Mouse (Mus musculus): ENCODE measurements at regions not wholly inside any gene's neighbourhood (a gene's known extent, or its start where the extent isn't known, plus 50 kb on each side); places are given as distances from the start of the nearest gene placed in this dataset.

DNA sequence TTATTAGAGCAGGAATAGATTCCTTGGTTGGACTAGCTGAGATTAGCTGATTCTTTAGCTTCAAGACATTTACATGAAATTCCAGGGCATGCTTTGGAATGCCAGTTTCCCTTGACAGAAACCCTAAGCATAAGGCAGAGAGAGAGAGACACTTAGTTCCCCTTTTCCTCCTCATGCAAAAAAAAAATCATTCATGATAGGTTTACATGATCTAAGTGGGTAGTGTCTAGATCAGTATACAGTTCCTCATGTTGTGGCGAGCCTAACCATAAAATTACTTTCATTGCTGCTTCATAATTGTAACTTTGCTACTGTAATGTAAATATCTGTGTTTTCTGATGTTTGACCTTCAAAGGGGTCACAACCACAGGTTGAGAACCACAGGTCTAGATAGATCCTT, 154.3 kb upstream of the Pkn2 start:
- no peak overlapping the region for H3K9ac ChIP-seq (replicated peaks; ENCODE audit: low read length)
- WGBS, result 83% methylated on average over 1 of the region's 1 CpGs
- H3K36me3 ChIP-seq (replicated peaks; ENCODE audit: control insufficient read depth, insufficient read depth, low read depth, low read length), result no peaks in the 10 kb centered on the region
- H3K27ac ChIP-seq (replicated peaks; ENCODE audit: low read depth, low read length), result no peak overlapping the region
- no peaks in the 10 kb centered on the region for H3K9me3 ChIP-seq (replicated peaks; ENCODE audit: control insufficient read depth, low read length)
- H3K4me3 ChIP-seq (ENCODE audit: low read depth, low read length), result no peak overlapping the region
- H3K4me1 ChIP-seq (ENCODE audit: control insufficient read depth, insufficient read depth, low read length), result no peaks in the 10 kb centered on the region
- DNase-seq (ENCODE audit: low spot score) (no peak), ATAC-seq (replicated peaks; ENCODE audit: insufficient number of reproducible peaks, low FRiP score, low TSS enrichment, low read depth) (no peak)
- no peaks in the 10 kb centered on the region for H3K27me3 ChIP-seq (ENCODE audit: control insufficient read depth, insufficient read depth, low read length)
- H3K4me2 ChIP-seq (ENCODE audit: low read depth, low read length), result no peak overlapping the region

DNA sequence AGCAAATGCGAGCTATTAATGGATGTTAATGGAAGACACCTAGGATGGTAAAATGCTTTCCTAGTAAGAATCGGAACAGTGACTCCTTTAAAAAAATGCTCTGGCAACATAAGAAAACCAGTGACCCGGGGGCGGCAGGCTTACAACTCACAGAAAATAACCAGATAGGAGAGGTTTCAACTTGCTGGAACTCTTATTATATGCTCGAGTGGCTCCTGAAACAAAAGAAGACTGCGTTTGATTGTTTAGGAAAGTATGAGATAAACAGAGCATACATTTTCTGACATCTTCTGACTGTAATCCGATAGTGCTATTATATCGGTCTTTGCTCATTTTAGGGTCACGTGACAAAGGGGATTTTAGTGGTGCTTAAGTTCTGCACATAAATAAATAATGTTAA, 152.8 kb upstream of the Pkn2 start:
- Histone ChIP-seq H3K4me3 (ENCODE audit: low read depth, low read length) (no peak overlapping the region), H3K4me2 (ENCODE audit: low read depth, low read length) (no peak overlapping the region), H3K9me3 (replicated peaks; ENCODE audit: control insufficient read depth, low read length) (no peaks in the 10 kb centered on the region), H3K27ac (replicated peaks; ENCODE audit: low read depth, low read length) (no peak overlapping the region), H3K27me3 (ENCODE audit: control insufficient read depth, insufficient read depth, low read length) (no peaks in the 10 kb centered on the region), H3K9ac (replicated peaks; ENCODE audit: low read length) (no peak overlapping the region), H3K36me3 (replicated peaks; ENCODE audit: control insufficient read depth, insufficient read depth, low read depth, low read length) (no peaks in the 10 kb centered on the region), H3K4me1 (ENCODE audit: control insufficient read depth, insufficient read depth, low read length) (no peaks in the 10 kb centered on the region)
- DNase-seq (ENCODE audit: low spot score) (no peak), ATAC-seq (replicated peaks; ENCODE audit: insufficient number of reproducible peaks, low FRiP score, low TSS enrichment, low read depth) (no peak)
- 80% methylated on average over 9 of the region's 9 CpGs for WGBS

DNA sequence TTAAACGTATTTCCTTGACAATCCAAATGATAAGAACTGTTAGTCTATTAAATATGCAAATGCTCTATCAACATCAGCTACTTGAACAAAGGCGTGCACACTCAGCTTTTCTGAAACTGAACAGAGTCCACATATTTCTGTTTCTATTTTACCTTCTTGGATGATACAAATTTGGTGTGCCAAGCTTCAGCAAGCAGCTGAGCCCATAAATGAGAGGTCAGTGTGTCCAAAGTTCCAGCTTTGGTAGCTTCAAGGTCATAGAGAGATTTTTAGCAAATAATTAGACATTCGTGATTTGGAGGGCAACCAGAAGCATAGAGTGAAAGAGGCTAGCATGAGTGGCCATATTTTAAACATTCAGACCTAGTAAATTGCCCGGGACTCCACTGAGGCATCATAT, 140.7 kb upstream of the Pkn2 start:
- H3K36me3 ChIP-seq (replicated peaks; ENCODE audit: control insufficient read depth, insufficient read depth, low read depth, low read length), result no peaks in the 10 kb centered on the region
- no peak overlapping the region for H3K4me3 ChIP-seq (ENCODE audit: low read depth, low read length)
- DNase-seq (ENCODE audit: low spot score) (no peak), ATAC-seq (replicated peaks; ENCODE audit: insufficient number of reproducible peaks, low FRiP score, low TSS enrichment, low read depth) (no peak)
- no peak overlapping the region for H3K9ac ChIP-seq (replicated peaks; ENCODE audit: low read length)
- H3K4me1 ChIP-seq (ENCODE audit: control insufficient read depth, insufficient read depth, low read length), result no peaks in the 10 kb centered on the region
- 82% methylated on average over 4 of the region's 4 CpGs for WGBS
- H3K27ac ChIP-seq (replicated peaks; ENCODE audit: low read depth, low read length), result no peak overlapping the region
- no peaks in the 10 kb centered on the region for H3K9me3 ChIP-seq (replicated peaks; ENCODE audit: control insufficient read depth, low read length)
- H3K4me2 ChIP-seq (ENCODE audit: low read depth, low read length), result no peak overlapping the region
- no peaks in the 10 kb centered on the region for H3K27me3 ChIP-seq (ENCODE audit: control insufficient read depth, insufficient read depth, low read length)

DNA sequence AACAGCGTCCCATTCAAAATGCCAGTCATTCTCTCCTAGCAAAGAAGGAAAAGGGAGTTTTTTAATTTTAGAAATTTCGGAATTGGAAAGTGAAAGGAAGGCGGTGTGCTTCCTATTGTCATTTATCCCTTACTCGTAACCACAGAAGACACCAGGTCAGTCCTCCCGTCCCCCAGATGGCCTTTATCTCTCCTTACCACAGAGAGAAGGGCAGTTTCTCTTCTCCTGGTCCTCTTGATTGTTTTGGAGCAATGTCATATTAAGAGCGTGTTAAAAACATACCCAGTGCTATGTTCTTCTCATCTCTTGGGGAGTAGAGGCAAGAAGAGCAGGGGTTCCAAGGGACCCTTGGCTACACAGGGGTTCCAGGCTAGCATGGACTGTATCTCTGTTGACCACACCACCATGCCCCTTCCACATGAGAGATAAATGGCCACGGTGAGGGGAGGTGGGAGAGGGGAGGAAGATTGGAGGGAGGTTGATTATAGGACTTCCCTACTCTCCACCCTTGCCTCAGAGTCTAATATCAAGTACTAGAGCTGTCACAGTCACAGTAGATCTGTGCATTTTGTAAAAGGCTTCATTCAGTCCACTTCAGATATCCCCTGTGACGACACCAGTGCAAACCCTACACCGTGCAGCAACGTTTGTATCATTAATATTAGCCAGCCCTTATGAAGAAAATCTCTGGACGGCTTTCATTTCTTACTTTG, 139.5 kb upstream of the Pkn2 start:
- no peaks in the 10 kb centered on the region for H3K36me3 ChIP-seq (replicated peaks; ENCODE audit: control insufficient read depth, insufficient read depth, low read depth, low read length)
- H3K4me3 ChIP-seq (ENCODE audit: low read depth, low read length), result no peak overlapping the region
- no peaks in the 10 kb centered on the region for H3K4me1 ChIP-seq (ENCODE audit: control insufficient read depth, insufficient read depth, low read length)
- H3K4me2 ChIP-seq (ENCODE audit: low read depth, low read length), result no peak overlapping the region
- no peaks in the 10 kb centered on the region for H3K27me3 ChIP-seq (ENCODE audit: control insufficient read depth, insufficient read depth, low read length)
- WGBS, result 85% methylated on average over 11 of the region's 11 CpGs
- ATAC-seq (replicated peaks; ENCODE audit: insufficient number of reproducible peaks, low FRiP score, low TSS enrichment, low read depth) (no peak), DNase-seq (ENCODE audit: low spot score) (no peak)
- no peaks in the 10 kb centered on the region for H3K9me3 ChIP-seq (replicated peaks; ENCODE audit: control insufficient read depth, low read length)
- H3K9ac ChIP-seq (replicated peaks; ENCODE audit: low read length), result no peak overlapping the region
- no peak overlapping the region for H3K27ac ChIP-seq (replicated peaks; ENCODE audit: low read depth, low read length)

DNA sequence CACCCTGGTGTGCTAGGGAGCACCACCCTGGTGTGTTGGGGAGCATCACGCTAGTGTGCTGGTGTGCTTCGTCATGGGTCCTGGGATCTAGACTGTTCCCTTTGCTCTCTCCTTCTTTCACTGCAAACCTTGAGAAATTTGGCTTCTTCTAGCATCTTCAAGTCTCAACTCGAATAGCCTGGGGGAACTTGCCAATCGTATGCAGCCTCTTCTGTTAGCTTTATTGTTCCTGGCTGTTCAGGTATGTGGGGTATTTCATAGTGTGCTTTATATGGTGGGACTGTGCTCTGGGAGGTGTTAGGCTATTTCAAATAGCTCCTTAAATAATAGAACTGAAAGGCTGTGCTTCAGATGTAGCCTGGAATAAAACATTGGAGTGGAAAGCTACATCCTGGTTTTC, 135.7 kb upstream of the Pkn2 start:
- Histone ChIP-seq H3K9me3 (replicated peaks; ENCODE audit: control insufficient read depth, low read length) (no peaks in the 10 kb centered on the region), H3K4me3 (ENCODE audit: low read depth, low read length) (no peak overlapping the region), H3K4me1 (ENCODE audit: control insufficient read depth, insufficient read depth, low read length) (no peaks in the 10 kb centered on the region), H3K27me3 (ENCODE audit: control insufficient read depth, insufficient read depth, low read length) (no peaks in the 10 kb centered on the region), H3K9ac (replicated peaks; ENCODE audit: low read length) (no peak overlapping the region), H3K4me2 (ENCODE audit: low read depth, low read length) (no peak overlapping the region), H3K27ac (replicated peaks; ENCODE audit: low read depth, low read length) (no peak overlapping the region), H3K36me3 (replicated peaks; ENCODE audit: control insufficient read depth, insufficient read depth, low read depth, low read length) (no peaks in the 10 kb centered on the region)
- 84% methylated on average over 4 of the region's 4 CpGs for WGBS
- DNase-seq (ENCODE audit: low spot score), result peak; percentile 22
- ATAC-seq (replicated peaks; ENCODE audit: insufficient number of reproducible peaks, low FRiP score, low TSS enrichment, low read depth), result no peak

DNA sequence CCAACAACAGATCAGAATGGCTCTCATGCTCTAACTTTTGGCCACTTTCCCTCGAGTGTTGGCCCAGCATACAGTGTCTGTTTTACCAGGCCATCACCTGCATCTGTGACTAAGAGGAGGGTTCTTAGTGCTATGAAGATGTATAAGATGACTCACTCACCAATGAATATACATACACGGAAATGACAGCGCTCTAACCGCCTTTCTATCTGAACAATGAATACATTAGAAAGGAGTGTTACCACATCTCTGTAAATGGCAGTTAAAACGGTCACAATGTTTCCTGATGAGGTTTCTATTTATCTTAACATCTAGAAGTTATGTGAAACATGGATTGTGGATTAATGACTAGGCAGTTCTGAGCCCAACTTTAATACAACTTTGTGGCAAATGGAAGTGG, 135.0 kb upstream of the Pkn2 start:
- H3K27me3 ChIP-seq (ENCODE audit: control insufficient read depth, insufficient read depth, low read length), result no peaks in the 10 kb centered on the region
- no peaks in the 10 kb centered on the region for H3K4me1 ChIP-seq (ENCODE audit: control insufficient read depth, insufficient read depth, low read length)
- no peak overlapping the region for H3K27ac ChIP-seq (replicated peaks; ENCODE audit: low read depth, low read length)
- WGBS, result 84% methylated on average over 5 of the region's 5 CpGs
- H3K36me3 ChIP-seq (replicated peaks; ENCODE audit: control insufficient read depth, insufficient read depth, low read depth, low read length), result no peaks in the 10 kb centered on the region
- no peak overlapping the region for H3K4me2 ChIP-seq (ENCODE audit: low read depth, low read length)
- no peak for ATAC-seq (replicated peaks; ENCODE audit: insufficient number of reproducible peaks, low FRiP score, low TSS enrichment, low read depth)
- H3K4me3 ChIP-seq (ENCODE audit: low read depth, low read length), result no peak overlapping the region
- no peak overlapping the region for H3K9ac ChIP-seq (replicated peaks; ENCODE audit: low read length)
- DNase-seq (ENCODE audit: low spot score), result no peak
- H3K9me3 ChIP-seq (replicated peaks; ENCODE audit: control insufficient read depth, low read length), result no peaks in the 10 kb centered on the region

DNA sequence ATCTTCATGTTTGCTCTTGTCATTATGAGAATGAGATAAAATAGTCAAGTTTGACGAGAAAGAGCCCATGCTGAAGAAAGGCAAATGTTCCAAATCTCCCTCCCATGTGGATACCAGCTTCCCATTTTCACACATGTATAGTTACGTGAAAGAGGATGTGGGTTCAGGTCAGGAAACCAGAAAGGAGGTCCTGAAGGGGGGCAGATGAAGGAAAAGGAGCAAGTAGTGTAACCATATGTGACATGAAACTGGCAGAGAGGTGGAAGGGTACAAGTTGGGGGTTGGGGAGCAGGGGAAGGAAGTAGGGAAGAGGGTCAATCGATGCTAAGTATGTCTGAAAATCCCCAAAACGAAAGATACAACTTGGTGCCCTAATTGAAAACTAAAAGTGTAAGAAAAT, 132.6 kb upstream of the Pkn2 start:
- Histone ChIP-seq H3K9ac (replicated peaks; ENCODE audit: low read length) (no peak overlapping the region), H3K4me2 (ENCODE audit: low read depth, low read length) (no peak overlapping the region), H3K9me3 (replicated peaks; ENCODE audit: control insufficient read depth, low read length) (no peaks in the 10 kb centered on the region), H3K4me3 (ENCODE audit: low read depth, low read length) (no peak overlapping the region), H3K27me3 (ENCODE audit: control insufficient read depth, insufficient read depth, low read length) (no peaks in the 10 kb centered on the region), H3K4me1 (ENCODE audit: control insufficient read depth, insufficient read depth, low read length) (no peaks in the 10 kb centered on the region), H3K36me3 (replicated peaks; ENCODE audit: control insufficient read depth, insufficient read depth, low read depth, low read length) (no peaks in the 10 kb centered on the region), H3K27ac (replicated peaks; ENCODE audit: low read depth, low read length) (no peak overlapping the region)
- ATAC-seq (replicated peaks; ENCODE audit: insufficient number of reproducible peaks, low FRiP score, low TSS enrichment, low read depth), result no peak
- no peak for DNase-seq (ENCODE audit: low spot score)
- 80% methylated on average over 4 of the region's 4 CpGs for WGBS

DNA sequence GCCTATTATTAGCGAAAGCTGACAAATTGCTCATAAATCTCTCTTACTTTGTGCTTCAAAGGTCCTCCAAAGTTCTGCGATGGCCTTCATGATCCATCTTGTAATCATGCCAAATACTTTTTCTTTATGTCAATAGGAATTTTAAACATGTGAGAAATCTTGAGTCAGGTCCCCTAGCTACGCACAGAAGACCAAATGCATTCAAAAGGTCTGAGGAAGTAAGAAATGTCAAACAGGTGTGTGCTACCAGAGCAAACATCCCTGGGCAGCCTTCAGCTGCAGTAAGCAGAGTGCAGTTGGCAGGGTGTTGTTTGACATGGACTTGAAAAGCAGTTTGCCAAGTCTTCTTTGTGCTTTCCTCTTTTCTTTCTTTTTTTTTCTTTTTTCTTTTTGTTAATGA, 125.2 kb upstream of the Pkn2 start:
- Histone ChIP-seq H3K4me1 (ENCODE audit: control insufficient read depth, insufficient read depth, low read length) (no peaks in the 10 kb centered on the region), H3K27me3 (ENCODE audit: control insufficient read depth, insufficient read depth, low read length) (no peaks in the 10 kb centered on the region), H3K9me3 (replicated peaks; ENCODE audit: control insufficient read depth, low read length) (no peaks in the 10 kb centered on the region), H3K4me3 (ENCODE audit: low read depth, low read length) (no peak overlapping the region), H3K36me3 (replicated peaks; ENCODE audit: control insufficient read depth, insufficient read depth, low read depth, low read length) (no peaks in the 10 kb centered on the region), H3K4me2 (ENCODE audit: low read depth, low read length) (no peak overlapping the region), H3K9ac (replicated peaks; ENCODE audit: low read length) (no peak overlapping the region), H3K27ac (replicated peaks; ENCODE audit: low read depth, low read length) (no peak overlapping the region)
- 78% methylated on average over 3 of the region's 3 CpGs for WGBS
- no peak for DNase-seq (ENCODE audit: low spot score)
- ATAC-seq (replicated peaks; ENCODE audit: insufficient number of reproducible peaks, low FRiP score, low TSS enrichment, low read depth), result no peak

Measured in embryonic facial prominence, embryonic 11.5 days (tissue).